8 mouse cellular contexts compared by ENCODE assay signal in the genomic region with DNA sequence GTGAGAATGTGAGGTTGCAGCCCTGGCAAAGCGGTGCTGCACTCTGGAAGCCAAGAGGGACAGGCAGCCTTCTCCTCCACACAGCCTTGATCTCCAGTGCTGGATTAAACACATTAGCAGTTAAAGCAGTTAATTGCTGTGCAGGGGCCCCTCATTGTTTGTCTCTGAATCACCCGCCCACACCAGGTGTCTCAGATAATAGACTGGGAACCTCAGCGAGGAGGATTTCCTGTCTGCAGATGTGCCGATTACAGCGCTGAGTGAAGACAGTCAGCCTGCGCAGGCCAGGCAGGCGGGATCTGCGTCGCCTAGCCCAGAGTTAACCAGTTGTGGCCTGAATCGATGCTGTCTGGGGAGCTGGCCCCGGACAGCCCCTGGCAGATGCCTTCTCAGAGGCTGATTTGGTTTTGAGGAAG. TPM values are rescaled to one million over a fixed set of nuclear protein-coding genes. Genes with fewer than 3 reads are reported as not detected.
A peak's percentile ranks its signal among the peaks of the same experiment; 100 is the strongest.
DNase-seq lines count a peak whose midpoint lies in the region; ATAC-seq and TF ChIP-seq lines count a peak whose summit lies in the region.

No protein-coding gene starts in this region.

- H3K27ac ChIP-seq in gastrocnemius, adult 2 months, result peak overlapping the region; percentile 28; the same call in 1 of the 2 replicates
- H3K27ac ChIP-seq in intestine, embryonic 14.5 days (ENCODE audit: low read depth), result peak overlapping the region; percentile 60; the same call in 1 of the 2 replicates

- no peak for TF ChIP-seq CTCF in gastrocnemius, adult 2 months (IDR thresholded peaks at IDR 0.05)

- peaks cover 17% of the 10 kb centered on the region for H3K4me1 ChIP-seq in intestine, embryonic 14.5 days (replicated peaks; ENCODE audit: control insufficient read depth, insufficient read depth, low read length)
- H3K4me1 ChIP-seq in megakaryocyte, embryonic 14.5 days, result peaks cover 45% of the 10 kb centered on the region

- H3K9ac ChIP-seq in intestine, embryonic 14.5 days (ENCODE audit: low read length), result no peak overlapping the region

- no peaks in the 10 kb centered on the region for H3K9me3 ChIP-seq in intestine, embryonic 14.5 days (ENCODE audit: control insufficient read depth, low read length)
- H3K9me3 ChIP-seq in megakaryocyte, embryonic 14.5 days, result no peaks in the 10 kb centered on the region

- H3K36me3 ChIP-seq in intestine, embryonic 14.5 days (ENCODE audit: control insufficient read depth, insufficient read depth, low read length), result peaks cover 12% of the 10 kb centered on the region; the same call in 1 of the 2 replicates
- H3K36me3 ChIP-seq in megakaryocyte, embryonic 14.5 days (replicated peaks; ENCODE audit: low read length), result peaks cover 93% of the 10 kb centered on the region
- peaks cover 2% of the 10 kb centered on the region; the same call in 1 of the 2 replicates for H3K36me3 ChIP-seq in splenic B cell, adult 2 months (ENCODE audit: control insufficient read depth, insufficient read depth, low read length, poor library complexity, severe bottlenecking)

- H3K4me2 ChIP-seq in intestine, embryonic 14.5 days (ENCODE audit: low read length), result peak overlapping the region; percentile 38

- WGBS in intestine, embryonic 14.5 days, result 3% methylated on average over 11 of the region's 11 CpGs

- intact Hi-C loops in gastrocnemius, adult 2 months (cut with DNase I), result loop anchor here (5.0 kb wide), 2 partner anchors 37 to 47 kb away; partner anchors contain the start of genes Gnb1l and Rtl10

- ATAC-seq in intestine, embryonic 14.5 days (replicated peaks; ENCODE audit: low FRiP score, low TSS enrichment, low read depth), result peak; percentile 67

- H3K27me3 ChIP-seq in intestine, embryonic 14.5 days (replicated peaks; ENCODE audit: control insufficient read depth, insufficient read depth, low read length), result no peaks in the 10 kb centered on the region
- peaks cover 9% of the 10 kb centered on the region for H3K27me3 ChIP-seq in megakaryocyte, embryonic 14.5 days (replicated peaks)
- H3K27me3 ChIP-seq in splenic B cell, adult 2 months (ENCODE audit: control insufficient read depth, insufficient read depth, low read length, poor library complexity, severe bottlenecking), result no peaks in the 10 kb centered on the region

- H3K4me3 ChIP-seq in gastrocnemius, adult 2 months, result peak overlapping the region; percentile 28
- no peak overlapping the region for H3K4me3 ChIP-seq in intestine, embryonic 14.5 days (ENCODE audit: low read depth, low read length)
- peak overlapping the region; percentile 29 for H3K4me3 ChIP-seq in megakaryocyte, embryonic 14.5 days (replicated peaks)

- peak; percentile 35 for DNase-seq in gastrocnemius, adult 2 months
- no peak for DNase-seq in gastrocnemius, adult 18-20 months (ENCODE audit: low spot score)
- DNase-seq in T-cell, adult 2 months (ENCODE audit: low spot score), result peak; percentile 66
- peak; percentile 97 for DNase-seq in heart, adult 11 months
- peak; percentile 71 for DNase-seq in intestine, embryonic 14.5 days (ENCODE audit: low spot score)
- peak; percentile 35 for DNase-seq in splenic B cell, adult 2 months (ENCODE audit: low read depth, low spot score)
- DNase-seq in left cerebral cortex, adult 9 months (ENCODE audit: low spot score in 2 of 2), result no peak

RNA-seq across cellular contexts. Expression of gene Comt, which starts 33.3 kb away (rescaled TPM):
- total RNA-seq in gastrocnemius, adult 2 months (2021), result 10 to 100 TPM; 35.4 to 43.5 TPM
- total RNA-seq in gastrocnemius, adult 18-20 months (2021), result 10 to 100 TPM; 37.3 to 41.0 TPM
- 95.4 and 95.6 TPM in 2 replicates for polyA plus RNA-seq in intestine, embryonic 14.5 days (2014; fragmentation: Nextera tagmentation; extraction: Ambion mirVana)
- 52.8 and 53.5 TPM in 2 replicates for polyA plus RNA-seq in megakaryocyte, embryonic 14.5 days (2012; ENCODE audit: insufficient read depth, low replicate concordance)

RNA-seq across cellular contexts. Expression of gene Txnrd2, which starts 33.8 kb away (rescaled TPM):
- 10 to 100 TPM; 18.9 to 21.4 TPM for total RNA-seq in gastrocnemius, adult 2 months (2021)
- 10 to 100 TPM; 19.8 to 20.8 TPM for total RNA-seq in gastrocnemius, adult 18-20 months (2021)
- polyA plus RNA-seq in intestine, embryonic 14.5 days (2014; fragmentation: Nextera tagmentation; extraction: Ambion mirVana), result 17.0 and 17.4 TPM in 2 replicates
- 6.9 TPM in 1 of 2 replicates, not detected in the other for polyA plus RNA-seq in megakaryocyte, embryonic 14.5 days (2012; ENCODE audit: insufficient read depth, low replicate concordance)

RNA-seq across cellular contexts. Expression of gene Gnb1l, which starts 38.5 kb away (rescaled TPM):
- total RNA-seq in gastrocnemius, adult 2 months (2021), result 1 to 10 TPM; 4.0 to 4.4 TPM
- 1 to 10 TPM; 3.2 to 5.0 TPM for total RNA-seq in gastrocnemius, adult 18-20 months (2021)
- polyA plus RNA-seq in intestine, embryonic 14.5 days (2014; fragmentation: Nextera tagmentation; extraction: Ambion mirVana), result 16.9 and 18.6 TPM in 2 replicates
- polyA plus RNA-seq in megakaryocyte, embryonic 14.5 days (2012; ENCODE audit: insufficient read depth, low replicate concordance), result 2.7 and 11.4 TPM in 2 replicates

RNA-seq across cellular contexts. Expression of gene Rtl10, which starts 38.7 kb away (rescaled TPM):
- total RNA-seq in gastrocnemius, adult 2 months (2021), result 1 to 10 TPM; 3.2 to 4.1 TPM
- 1 to 10 TPM; 3.0 to 3.2 TPM for total RNA-seq in gastrocnemius, adult 18-20 months (2021)
- polyA plus RNA-seq in intestine, embryonic 14.5 days (2014; fragmentation: Nextera tagmentation; extraction: Ambion mirVana), result 2.3 and 3.3 TPM in 2 replicates
- polyA plus RNA-seq in megakaryocyte, embryonic 14.5 days (2012; ENCODE audit: insufficient read depth, low replicate concordance), result 1.9 TPM in 1 of 2 replicates, not detected in the other

Comparison
In these comparisons a context has a peak if more than half of its experiments do, and no peak if none do; other contexts are left out.
1. DNase-seq: peak in gastrocnemius, adult 2 months (single experiment), T-cell, adult 2 months (single experiment), heart, adult 11 months (single experiment), intestine, embryonic 14.5 days (single experiment) and splenic B cell, adult 2 months (single experiment); none in gastrocnemius, adult 18-20 months (single experiment) and left cerebral cortex, adult 9 months (0 of 2).